Mouse (Mus musculus) E14TG2a.4 (cell line): ENCODE data around the gene Dennd4c.

Source experiments
- CTCF ChIP-seq: conservative IDR thresholded peaks from 2 replicates; pipeline ENCODE4 v1.5.1; 2014; ENCODE audit warnings: low read length
- NANOG ChIP-seq: IDR thresholded peaks from 2 replicates; pipeline ENCODE4 v1.6.1; 2014; ENCODE audit warnings: borderline replicate concordance, low read length, mixed read lengths
- POU5F1 ChIP-seq: IDR thresholded peaks from 2 replicates; pipeline ENCODE4 v1.6.1; 2014; ENCODE audit warnings: low read length, borderline replicate concordance

DNA sequence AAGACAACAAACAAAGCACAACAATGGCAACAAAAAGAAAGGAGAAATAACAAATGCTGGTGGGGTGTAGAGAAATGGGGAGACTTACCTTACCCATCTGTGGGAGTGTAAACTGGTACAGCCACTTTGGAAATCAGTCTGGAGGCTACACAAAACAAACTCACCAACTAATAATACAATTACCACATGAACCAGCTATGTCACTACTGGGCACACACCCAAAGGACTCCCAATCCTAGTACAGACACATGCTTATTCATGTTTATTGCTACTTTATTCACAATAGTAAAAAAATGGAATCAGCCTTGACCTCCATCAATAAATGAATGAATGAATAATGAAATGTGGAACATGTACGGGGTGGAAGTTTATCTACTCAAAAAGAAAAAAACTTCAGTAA is 33.0 kb upstream of the Dennd4c start:
- TF ChIP-seq CTCF (no peak), POU5F1 (no peak), NANOG (no peak)
